In genomic region chr14:33880236-33880635, GRCm38 (mm10) we compare ENCODE assay signal across 27 mouse cellular contexts. TPM values are rescaled to one million over a fixed set of nuclear protein-coding genes. Genes with fewer than 3 reads are reported as not detected.
"Had no signal": no experiment of that assay in that cellular context is flagged by ENCODE, and none has a peak within 500 bp of the region (broad histone marks: within the 10 kb centered on the region; RNA-seq: fewer than 3 reads in every experiment).

No protein-coding gene starts in this region.

- H3K27ac ChIP-seq: embryonic facial prominence, embryonic 12.5 days; embryonic facial prominence, embryonic 13.5 days; embryonic facial prominence, embryonic 15.5 days; forebrain, embryonic 10.5 days; forebrain, embryonic 12.5 days; forebrain, embryonic 13.5 days; forebrain, embryonic 15.5 days; gastrocnemius, adult 2 months had no signal

- ATAC-seq: forebrain, embryonic 13.5 days; forebrain, embryonic 14.5 days; forebrain, embryonic 15.5 days; forebrain, embryonic 16.5 days; forebrain, postnatal 0 days had no signal

- H3K9ac ChIP-seq: embryonic facial prominence, embryonic 12.5 days; embryonic facial prominence, embryonic 13.5 days; embryonic facial prominence, embryonic 15.5 days; forebrain, embryonic 12.5 days; forebrain, embryonic 13.5 days; forebrain, embryonic 15.5 days; forebrain, postnatal 0 days had no signal

- H3K4me2 ChIP-seq: embryonic facial prominence, embryonic 12.5 days; embryonic facial prominence, embryonic 13.5 days; embryonic facial prominence, embryonic 15.5 days; forebrain, embryonic 12.5 days; forebrain, embryonic 13.5 days; forebrain, embryonic 15.5 days had no signal

- H3K4me3 ChIP-seq: embryonic facial prominence, embryonic 12.5 days; embryonic facial prominence, embryonic 13.5 days; embryonic facial prominence, embryonic 15.5 days; erythroblast, embryonic 14.5 days; forebrain, embryonic 10.5 days; forebrain, embryonic 12.5 days; forebrain, embryonic 13.5 days; forebrain, embryonic 15.5 days; gastrocnemius, adult 2 months had no signal

- H3K9me3 ChIP-seq: embryonic facial prominence, embryonic 12.5 days; embryonic facial prominence, embryonic 13.5 days; embryonic facial prominence, embryonic 15.5 days; forebrain, embryonic 10.5 days; forebrain, embryonic 12.5 days; forebrain, embryonic 13.5 days; forebrain, embryonic 15.5 days had no signal

- DNase-seq: cerebellum, adult 18-20 months; cerebellum, adult 2 months; cerebellum, adult 8-10 months; cerebellum, adult 9-10 months; cerebellum, adult 9-11 months; cerebellum, postnatal 14 days; cerebellum, postnatal 25 days; cerebellum, postnatal 36 days; embryo, embryonic 11 days; forebrain, postnatal 0 days; gastrocnemius, adult 2 months; gastrocnemius, postnatal 10 days; gastrocnemius, postnatal 14 days; gastrocnemius, postnatal 25 days; gastrocnemius, postnatal 36 days had no signal

- H3K4me1 ChIP-seq: embryonic facial prominence, embryonic 15.5 days; forebrain, embryonic 12.5 days; forebrain, embryonic 13.5 days; forebrain, embryonic 15.5 days had no signal

- H3K27me3 ChIP-seq: embryonic facial prominence, embryonic 12.5 days; embryonic facial prominence, embryonic 13.5 days; embryonic facial prominence, embryonic 15.5 days; forebrain, embryonic 12.5 days; forebrain, embryonic 13.5 days; forebrain, embryonic 15.5 days had no signal

- H3K36me3 ChIP-seq: embryonic facial prominence, embryonic 12.5 days; embryonic facial prominence, embryonic 13.5 days; embryonic facial prominence, embryonic 15.5 days; forebrain, embryonic 10.5 days; forebrain, embryonic 12.5 days; forebrain, embryonic 15.5 days had no signal

RNA-seq across cellular contexts. Expression of gene Gdf10, which starts 43.2 kb away (rescaled TPM):
- total RNA-seq: common myeloid progenitor, adult 5-6 weeks; granulocyte monocyte progenitor cell, adult 5-6 weeks had no signal
- polyA plus RNA-seq: erythroblast, embryonic 14.5 days had no signal
